Mouse (Mus musculus): ENCODE results near the gene Tm6sf1. TPM values are rescaled to one million over a fixed set of nuclear protein-coding genes. Genes with fewer than 3 reads are reported as not detected.

The Tm6sf1 gene
- polyA plus RNA-seq, 1 experiment from 2014 or later, result 6.9 TPM

DNA sequence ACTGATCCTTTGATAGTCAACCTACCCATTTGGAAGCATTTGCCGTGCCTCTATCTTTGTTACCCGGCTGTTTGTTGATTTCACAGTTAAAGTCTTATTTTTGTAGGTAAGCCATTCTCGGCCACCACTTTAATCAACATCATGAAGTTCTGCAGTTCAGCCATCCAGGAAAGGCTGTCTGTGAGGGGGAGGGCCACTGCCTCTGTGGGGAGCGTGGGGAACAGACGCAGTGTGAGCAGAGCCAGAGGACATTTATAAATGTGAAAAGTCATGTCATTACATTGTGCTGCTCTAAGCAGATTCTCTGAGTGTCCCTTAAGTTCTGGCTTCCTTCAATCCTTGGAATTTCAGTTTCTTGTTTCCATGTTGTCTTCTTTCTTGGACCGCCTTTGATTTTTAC is 8.6 kb upstream of the Tm6sf1 start:
- WGBS (ENCODE audit: insufficient replicate concordance), result 66% methylated on average over 6 of the region's 6 CpGs
- Histone ChIP-seq H3K27me3 (peaks cover 9% of the 10 kb centered on the region; the same call in 1 of the 2 replicates), H3K4me1 (replicated peaks) (peaks cover 4% of the 10 kb centered on the region), H3K9ac (no peak overlapping the region), H3K9me3 (replicated peaks) (no peaks in the 10 kb centered on the region), H3K4me2 (no peak overlapping the region), H3K36me3 (no peaks in the 10 kb centered on the region), H3K4me3 (replicated peaks) (no peak overlapping the region), H3K27ac (no peak overlapping the region)
- ATAC-seq (ENCODE audit: low read depth), result no peak
- DNase-seq, result no peak

DNA sequence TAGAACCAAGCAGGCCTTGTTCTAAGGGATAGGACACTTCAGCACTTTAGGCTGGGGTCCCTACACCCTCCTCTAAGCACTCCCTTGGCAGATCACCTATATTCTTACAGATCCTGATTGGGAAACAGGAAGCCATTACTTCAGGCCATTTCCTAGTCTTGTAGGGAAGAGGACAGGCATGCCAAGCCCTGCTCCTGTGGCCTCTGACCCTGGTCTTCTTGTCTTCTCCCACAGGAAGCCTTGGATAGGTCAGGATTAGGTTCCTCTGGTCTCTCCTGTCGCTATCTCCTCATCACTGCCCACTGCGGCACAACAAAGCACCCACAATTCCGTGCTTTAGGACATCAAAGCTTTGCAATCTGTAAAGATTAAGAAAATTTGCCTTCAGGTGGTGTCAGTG is 7.1 kb upstream of the Tm6sf1 start:
- Histone ChIP-seq H3K9me3 (replicated peaks) (no peaks in the 10 kb centered on the region), H3K9ac (no peak overlapping the region), H3K27ac (no peak overlapping the region), H3K4me3 (replicated peaks) (no peak overlapping the region), H3K27me3 (peaks cover 21% of the 10 kb centered on the region), H3K36me3 (no peaks in the 10 kb centered on the region), H3K4me2 (no peak overlapping the region), H3K4me1 (replicated peaks) (peaks cover 4% of the 10 kb centered on the region)
- DNase-seq (no peak), ATAC-seq (ENCODE audit: low read depth) (no peak)
- WGBS (ENCODE audit: insufficient replicate concordance), result 47% methylated on average over 3 of the region's 3 CpGs

DNA sequence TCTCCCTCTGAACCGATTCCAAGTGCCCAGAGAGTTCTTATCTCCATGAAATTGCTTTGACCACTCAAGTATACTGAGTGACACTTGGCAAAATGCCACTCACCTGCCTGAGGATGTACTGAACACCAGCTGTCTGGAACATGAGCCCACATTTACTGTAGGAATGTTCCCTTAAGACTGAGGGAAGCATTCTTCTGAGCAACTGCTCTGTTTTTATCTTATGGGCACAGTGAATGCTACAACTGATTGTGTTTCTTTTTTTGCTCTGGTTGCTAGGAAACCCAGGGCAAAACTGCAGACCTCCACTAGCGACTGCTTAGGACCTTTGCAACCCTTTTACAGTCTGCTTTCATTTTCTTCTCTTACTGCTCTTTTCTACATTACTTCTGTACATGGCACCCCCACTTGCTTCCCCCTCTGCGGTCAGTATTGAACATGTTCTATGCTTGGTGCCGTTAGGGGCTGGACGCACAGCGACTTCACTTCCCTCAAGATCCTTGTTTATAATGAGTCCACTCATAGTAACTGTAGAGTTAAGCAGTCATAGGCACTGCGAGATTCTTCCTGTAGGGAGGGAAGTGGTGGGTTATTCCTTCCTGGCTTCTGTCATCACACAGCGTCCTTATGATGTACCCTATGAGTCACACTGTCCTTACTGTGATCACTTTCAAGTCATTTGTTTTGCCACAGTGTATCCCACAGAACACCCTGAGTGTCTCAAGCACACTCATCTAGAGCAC is 4.1 kb upstream of the Tm6sf1 start:
- no peak overlapping the region for H3K9ac ChIP-seq
- H3K36me3 ChIP-seq, result no peaks in the 10 kb centered on the region
- no peaks in the 10 kb centered on the region for H3K9me3 ChIP-seq (replicated peaks)
- peak overlapping the region; percentile 37 for H3K4me2 ChIP-seq
- H3K4me1 ChIP-seq (replicated peaks), result peaks cover 20% of the 10 kb centered on the region
- H3K4me3 ChIP-seq (replicated peaks), result no peak overlapping the region
- 21% methylated on average over 8 of the region's 8 CpGs for WGBS (ENCODE audit: insufficient replicate concordance)
- DNase-seq (no peak), ATAC-seq (ENCODE audit: low read depth) (peak; percentile 42)
- no peak overlapping the region for H3K27ac ChIP-seq
- H3K27me3 ChIP-seq, result peaks cover 41% of the 10 kb centered on the region

DNA sequence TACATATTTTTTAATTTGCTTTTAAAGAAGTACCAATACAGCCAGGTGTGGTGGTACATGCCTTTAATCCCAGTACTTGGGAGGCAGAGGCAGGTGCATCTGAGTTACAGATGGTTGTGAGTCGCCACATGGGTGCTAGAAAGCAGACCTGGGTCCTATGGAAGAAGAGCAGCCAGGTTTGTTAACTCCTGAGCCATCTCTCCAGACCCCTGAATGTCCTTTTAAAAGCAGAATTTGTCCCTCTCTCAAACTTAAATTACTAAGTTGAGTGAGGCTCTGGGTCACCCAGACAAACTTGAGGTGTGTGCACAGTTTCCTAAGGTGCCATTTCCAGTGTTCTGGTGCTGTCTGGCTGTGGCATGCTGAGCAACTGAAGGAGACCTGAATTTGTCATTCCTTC is 3.1 kb upstream of the Tm6sf1 start, which contains the start of gene Gm10160:
Gene Gm10160, minus strand, starts transcription at position 101 of the 400 bp plus-strand sequence.
- Histone ChIP-seq H3K4me3 (replicated peaks) (no peak within 1 kb of the TSS), H3K9ac (no peak within 1 kb of the TSS)
- WGBS (ENCODE audit: insufficient replicate concordance), result 58% methylated on average over 1 of the region's 1 CpGs

DNA sequence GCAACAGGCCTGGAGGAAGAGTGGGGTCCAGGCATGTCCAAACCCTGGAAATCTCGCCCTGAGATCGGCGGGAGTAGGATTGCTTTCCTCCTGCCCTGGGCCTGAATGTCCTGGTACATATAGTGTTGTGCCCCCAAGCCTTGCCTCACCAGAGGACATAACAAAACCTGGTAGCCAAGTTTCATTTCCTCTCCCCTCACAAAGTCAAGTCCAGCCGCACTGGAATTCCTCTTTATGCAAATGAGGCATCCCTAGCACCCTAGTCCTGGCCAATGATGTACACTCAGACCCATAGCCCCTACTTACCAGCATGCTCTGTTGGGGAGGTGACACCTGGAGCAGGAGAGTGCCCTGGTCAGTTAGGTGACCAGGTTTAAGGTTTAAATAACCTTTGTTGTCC is 2.6 kb upstream of the Tm6sf1 start:
- H3K27me3 ChIP-seq, result peaks cover 56% of the 10 kb centered on the region
- 63% methylated on average over 4 of the region's 4 CpGs for WGBS (ENCODE audit: insufficient replicate concordance)

More for the DNA sequence above, 3.1 kb upstream of the Tm6sf1 start, which contains the start of gene Gm10160:
- Histone ChIP-seq H3K4me2 (peak within 1 kb of the TSS; percentile 37), H3K9me3 (replicated peaks) (no peaks in the 10 kb centered on the region), H3K4me1 (replicated peaks) (peaks cover 21% of the 10 kb centered on the region), H3K27ac (no peak within 1 kb of the TSS), H3K27me3 (peaks cover 51% of the 10 kb centered on the region), H3K36me3 (no peaks in the 10 kb centered on the region)
- DNase-seq (no peak), ATAC-seq (ENCODE audit: low read depth) (no peak)

DNA sequence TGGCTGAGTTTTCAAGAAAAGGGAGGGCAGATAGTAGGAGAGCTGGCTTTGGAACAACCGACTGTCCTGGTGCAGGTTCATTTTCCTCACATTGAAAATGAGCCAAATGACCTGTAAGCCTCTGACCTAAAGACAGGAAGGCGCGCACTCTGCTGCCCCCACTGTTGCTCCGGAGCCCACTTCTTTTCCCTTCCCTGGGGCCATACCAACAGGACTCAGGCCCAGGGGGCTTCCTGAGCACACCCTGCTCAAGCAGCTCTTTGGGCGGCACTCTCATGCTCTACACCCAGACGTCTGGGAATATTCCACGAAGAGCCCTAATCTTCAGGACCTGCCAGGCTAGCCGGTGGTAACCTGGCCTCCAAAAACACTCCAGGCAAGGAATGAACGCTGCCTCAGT is 565 bp upstream of the Tm6sf1 start:
- Histone ChIP-seq H3K4me2 (peak overlapping the region; percentile 71), H3K4me3 (replicated peaks) (no peak overlapping the region)

More for the DNA sequence above, 2.6 kb upstream of the Tm6sf1 start:
- H3K9me3 ChIP-seq (replicated peaks), result no peaks in the 10 kb centered on the region
- no peak for ATAC-seq (ENCODE audit: low read depth)
- H3K27ac ChIP-seq, result no peak overlapping the region
- H3K4me3 ChIP-seq (replicated peaks), result no peak overlapping the region
- H3K9ac ChIP-seq, result no peak overlapping the region
- no peak overlapping the region for H3K4me2 ChIP-seq
- peaks cover 21% of the 10 kb centered on the region for H3K4me1 ChIP-seq (replicated peaks)
- DNase-seq, result no peak
- H3K36me3 ChIP-seq, result no peaks in the 10 kb centered on the region

DNA sequence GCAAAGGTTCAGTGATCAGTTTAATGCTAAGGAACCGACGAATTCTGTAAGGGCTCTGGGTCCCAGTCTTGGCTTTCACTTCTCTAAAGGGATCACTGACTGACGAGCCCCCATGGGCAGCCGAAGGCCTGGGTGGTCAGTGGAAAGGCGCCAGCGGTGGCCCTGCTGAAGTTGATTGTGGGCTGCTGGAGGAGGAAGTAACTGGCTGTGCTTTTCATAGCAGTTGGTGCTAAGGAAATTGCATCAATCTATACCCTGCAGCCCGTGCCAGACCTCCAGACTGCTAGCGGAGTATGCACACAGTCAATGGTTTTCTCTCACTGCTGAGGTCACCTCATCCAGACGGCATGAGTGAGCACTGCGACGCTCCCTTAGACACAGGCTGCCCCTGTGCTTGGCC is 1.3 kb downstream of the Tm6sf1 start:
- H3K9me3 ChIP-seq (replicated peaks), result no peaks in the 10 kb centered on the region
- H3K36me3 ChIP-seq, result no peaks in the 10 kb centered on the region
- H3K27ac ChIP-seq, result peak overlapping the region; percentile 53; the same call in 1 of the 2 replicates
- no peak for DNase-seq
- H3K4me2 ChIP-seq, result peak overlapping the region; percentile 71
- WGBS (ENCODE audit: insufficient replicate concordance), result 14% methylated on average over 11 of the region's 11 CpGs
- no peak overlapping the region for H3K9ac ChIP-seq
- H3K4me1 ChIP-seq (replicated peaks), result peaks cover 26% of the 10 kb centered on the region
- ATAC-seq (ENCODE audit: low read depth), result peak; percentile 27; the same call in 1 of the 2 replicates
- H3K27me3 ChIP-seq, result peaks cover 78% of the 10 kb centered on the region
- H3K4me3 ChIP-seq (replicated peaks), result peak overlapping the region; percentile 61

More for the DNA sequence above, 565 bp upstream of the Tm6sf1 start:
- no peak overlapping the region for H3K9ac ChIP-seq
- DNase-seq, result no peak
- no peaks in the 10 kb centered on the region for H3K9me3 ChIP-seq (replicated peaks)
- H3K27ac ChIP-seq, result no peak overlapping the region
- H3K36me3 ChIP-seq, result no peaks in the 10 kb centered on the region
- ATAC-seq (ENCODE audit: low read depth), result no peak
- 12% methylated on average over 9 of the region's 9 CpGs for WGBS (ENCODE audit: insufficient replicate concordance)
- H3K4me1 ChIP-seq (replicated peaks), result peaks cover 30% of the 10 kb centered on the region
- H3K27me3 ChIP-seq, result peaks cover 76% of the 10 kb centered on the region

DNA sequence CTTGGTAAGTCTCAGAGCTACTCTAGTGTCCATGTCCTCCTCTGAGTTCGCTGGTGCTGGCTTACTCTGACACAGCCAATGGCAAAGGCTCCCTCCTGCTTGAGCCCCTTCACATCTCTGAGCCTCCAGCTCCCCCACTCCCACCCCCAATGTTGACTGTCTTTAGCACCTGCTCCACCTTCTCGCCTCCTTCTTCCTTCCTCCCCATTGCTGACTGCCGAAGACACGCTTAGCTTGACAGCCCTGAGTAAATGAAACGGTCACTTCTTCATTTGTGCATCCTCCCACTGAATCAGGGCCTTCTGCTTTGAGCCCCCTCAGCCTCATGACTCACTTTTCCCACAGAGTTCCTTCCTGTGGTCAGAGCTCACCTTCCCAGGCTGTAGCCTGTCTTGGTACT is 2.2 kb downstream of the Tm6sf1 start:
- Histone ChIP-seq H3K4me3 (replicated peaks) (no peak overlapping the region), H3K4me1 (replicated peaks) (peaks cover 26% of the 10 kb centered on the region), H3K9ac (no peak overlapping the region), H3K9me3 (replicated peaks) (no peaks in the 10 kb centered on the region), H3K4me2 (peak overlapping the region; percentile 71), H3K36me3 (no peaks in the 10 kb centered on the region), H3K27me3 (peaks cover 74% of the 10 kb centered on the region), H3K27ac (no peak overlapping the region)
- 29% methylated on average over 5 of the region's 5 CpGs for WGBS (ENCODE audit: insufficient replicate concordance)
- no peak for ATAC-seq (ENCODE audit: low read depth)
- no peak for DNase-seq

DNA sequence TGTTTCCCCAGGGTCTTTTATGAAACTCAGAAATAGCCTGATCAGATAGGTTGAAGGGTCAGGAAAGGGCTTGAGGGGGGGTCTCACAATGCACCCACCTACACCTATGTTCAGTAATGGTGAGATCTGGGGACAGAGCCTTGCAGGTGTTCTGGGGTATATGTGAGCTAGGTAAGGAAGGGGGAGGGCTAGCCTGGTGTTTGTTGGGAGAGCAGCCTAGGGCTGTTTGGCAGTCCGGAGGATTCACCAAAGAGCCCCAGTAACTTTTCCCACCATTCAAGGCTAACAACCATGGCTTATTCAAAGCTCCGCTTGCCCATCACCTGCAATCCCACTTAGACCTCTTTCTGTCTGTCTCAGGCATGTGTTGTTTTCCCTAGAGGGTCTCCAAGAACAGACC is 2.7 kb downstream of the Tm6sf1 start:
- no peak overlapping the region for H3K4me3 ChIP-seq (replicated peaks)
- H3K27me3 ChIP-seq, result peaks cover 71% of the 10 kb centered on the region
- no peak for ATAC-seq (ENCODE audit: low read depth)
- DNase-seq, result no peak
- 58% methylated on average over 2 of the region's 2 CpGs for WGBS (ENCODE audit: insufficient replicate concordance)
- no peaks in the 10 kb centered on the region for H3K36me3 ChIP-seq
- peak overlapping the region; percentile 71; the same call in 1 of the 2 replicates for H3K4me2 ChIP-seq
- no peak overlapping the region for H3K9ac ChIP-seq
- H3K27ac ChIP-seq, result no peak overlapping the region
- H3K4me1 ChIP-seq (replicated peaks), result peaks cover 26% of the 10 kb centered on the region
- no peaks in the 10 kb centered on the region for H3K9me3 ChIP-seq (replicated peaks)

DNA sequence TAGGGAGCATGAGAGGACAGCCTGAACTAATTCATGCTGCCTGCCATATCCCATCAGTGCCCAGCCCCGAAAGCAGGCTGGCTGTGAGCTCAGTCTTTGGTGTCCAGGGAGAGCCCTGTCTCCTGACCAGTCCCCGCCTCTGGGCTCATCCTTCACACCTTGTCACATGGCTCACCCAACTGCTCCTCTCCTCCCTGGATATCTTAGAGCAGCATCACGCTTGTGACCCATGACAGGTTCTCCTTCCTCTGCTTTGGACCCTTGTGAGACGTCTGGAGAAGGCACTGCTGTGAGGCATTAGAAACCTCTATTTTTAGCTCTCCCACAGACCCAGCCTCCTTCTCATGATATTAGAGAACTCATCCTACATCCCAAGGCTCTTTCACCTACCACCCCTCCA is 3.1 kb downstream of the Tm6sf1 start:
- no peaks in the 10 kb centered on the region for H3K36me3 ChIP-seq
- H3K27me3 ChIP-seq, result peaks cover 72% of the 10 kb centered on the region
- no peaks in the 10 kb centered on the region for H3K9me3 ChIP-seq (replicated peaks)
- no peak overlapping the region for H3K4me3 ChIP-seq (replicated peaks)
- no peak overlapping the region for H3K27ac ChIP-seq
- DNase-seq (no peak), ATAC-seq (ENCODE audit: low read depth) (no peak)
- no peak overlapping the region for H3K9ac ChIP-seq
- H3K4me1 ChIP-seq (replicated peaks), result peaks cover 26% of the 10 kb centered on the region
- no peak overlapping the region for H3K4me2 ChIP-seq
- 52% methylated on average over 4 of the region's 4 CpGs for WGBS (ENCODE audit: insufficient replicate concordance)

DNA sequence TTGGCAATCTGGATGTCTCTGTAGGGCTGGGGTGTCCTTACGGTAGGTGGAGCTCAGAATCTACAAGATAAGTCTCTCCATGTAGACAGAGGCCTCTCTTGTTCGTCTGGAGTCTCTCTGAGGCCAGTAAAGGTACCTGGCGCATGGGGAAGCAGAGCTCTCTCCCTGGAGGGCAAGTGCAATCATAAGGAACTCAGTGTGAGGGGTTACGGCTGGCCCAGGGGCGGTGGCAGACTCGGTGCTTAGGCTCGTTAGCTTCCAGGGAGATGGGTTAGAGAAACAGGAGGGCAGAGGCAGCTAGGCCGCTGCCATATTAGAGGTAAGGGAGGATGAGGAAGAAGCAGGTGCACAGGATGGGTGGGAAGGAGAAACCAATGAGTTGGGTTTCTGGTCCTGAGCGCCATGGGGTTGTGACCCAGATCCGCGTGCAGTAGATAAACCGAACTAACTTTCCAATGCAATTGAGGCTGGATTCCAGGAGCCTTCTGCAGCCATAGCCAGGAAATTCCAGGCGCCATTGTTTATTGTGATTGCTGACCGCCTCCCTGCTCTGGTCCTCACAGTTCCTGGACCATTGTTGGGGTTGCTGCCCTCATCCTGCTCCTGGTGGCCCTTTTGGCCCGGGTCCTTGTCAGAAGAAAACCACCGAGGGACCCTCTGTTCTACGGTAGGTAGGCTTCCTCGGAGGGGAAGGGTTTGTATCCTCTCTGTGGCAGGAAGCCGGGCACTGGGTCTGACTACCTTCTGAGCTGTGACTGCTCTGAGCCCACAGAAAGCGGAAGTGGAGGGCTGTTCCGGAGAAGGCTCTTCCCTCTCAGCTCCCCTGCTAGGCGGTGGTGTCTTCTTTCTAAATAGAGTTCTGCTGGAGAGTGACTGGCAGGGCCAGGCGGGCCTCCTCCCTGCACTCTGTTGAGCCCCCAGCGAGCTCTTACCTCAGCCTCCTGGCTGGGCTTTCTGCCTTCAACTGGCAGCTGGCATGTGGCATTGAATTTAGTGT is 4.1 kb downstream of the Tm6sf1 start:
- Histone ChIP-seq H3K4me2 (peak overlapping the region; percentile 44), H3K4me3 (replicated peaks) (0 out of 2 replicates have a peak overlapping the region, but pooled peaks have one; percentile 18), H3K9ac (no peak overlapping the region), H3K9me3 (replicated peaks) (no peaks in the 10 kb centered on the region), H3K36me3 (no peaks in the 10 kb centered on the region), H3K27me3 (peaks cover 69% of the 10 kb centered on the region), H3K4me1 (replicated peaks) (peaks cover 26% of the 10 kb centered on the region), H3K27ac (peak overlapping the region; percentile 29; the same call in 1 of the 2 replicates)
- ATAC-seq (ENCODE audit: low read depth) (peak; percentile 25; the same call in 1 of the 2 replicates), DNase-seq (no peak)
- 24% methylated on average over 24 of the region's 24 CpGs for WGBS (ENCODE audit: insufficient replicate concordance)
